Mouse (Mus musculus): ENCODE data around the gene Txnrd1.
A peak's percentile ranks its signal among the peaks of the same experiment; 100 is the strongest.

- TF ChIP-seq EP300 (IDR thresholded peaks at IDR 0.05; ENCODE audit: low read depth) (no peak), CTCF (IDR thresholded peaks at IDR 0.05; ENCODE audit: low read depth) (peak; percentile 27)
These were observed 35.3 kb upstream of the Txnrd1 start for GRCm38 (mm10) chr10:82798312-82798933.

Measured in liver, embryonic 14.5 days (tissue).